Comparison of ENCODE assay signal across 17 mouse cellular contexts in the genomic region with DNA sequence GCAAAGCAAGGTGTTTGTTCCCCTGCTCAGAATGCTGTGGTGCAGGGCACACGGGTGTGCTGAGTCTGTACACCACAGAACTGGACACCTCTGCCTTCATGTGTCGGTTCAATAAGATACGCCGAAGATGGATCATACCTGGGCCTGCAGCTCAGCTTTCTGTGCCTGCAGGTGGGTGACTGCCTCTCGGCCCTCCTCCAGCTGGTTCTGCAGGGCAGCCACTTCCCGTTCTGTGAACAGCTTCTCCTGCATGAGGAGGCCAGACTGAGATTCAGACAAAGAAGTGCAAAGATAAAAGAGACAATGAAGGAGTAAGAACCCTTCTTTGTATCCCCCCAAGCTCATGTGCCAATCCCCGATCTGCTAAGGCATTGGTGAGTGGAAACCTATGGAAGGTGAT. TPM values are rescaled to one million over a fixed set of nuclear protein-coding genes. Genes with fewer than 3 reads are reported as not detected.
"Had no signal": no experiment of that assay in that cellular context is flagged by ENCODE, and none has a peak within 500 bp of the region (broad histone marks: within the 10 kb centered on the region; RNA-seq: fewer than 3 reads in every experiment).

No protein-coding gene starts in this region.

- H3K27ac ChIP-seq: kidney, postnatal 0 days; layer of hippocampus, adult 2 months; limb, embryonic 10.5 days; limb, embryonic 13.5 days; liver, embryonic 12.5 days; liver, embryonic 15.5 days; lung, embryonic 15.5 days; stomach, postnatal 0 days had no signal

- H3K27me3 ChIP-seq: limb, embryonic 13.5 days; liver, embryonic 12.5 days; liver, embryonic 15.5 days; lung, embryonic 15.5 days had no signal

- H3K4me3 ChIP-seq: layer of hippocampus, adult 2 months; limb, embryonic 10.5 days; limb, embryonic 13.5 days; liver, embryonic 12.5 days; liver, embryonic 15.5 days; lung, embryonic 15.5 days had no signal

- DNase-seq: kidney, adult 18-20 months; layer of hippocampus, adult 9-11 months; liver; lung, adult 18-20 months; lung, postnatal 14 days; lung, postnatal 4 days; midbrain, embryonic 14.5 days had no signal

- H3K9me3 ChIP-seq: limb, embryonic 10.5 days; limb, embryonic 13.5 days; liver, embryonic 12.5 days; liver, embryonic 15.5 days; lung, embryonic 15.5 days had no signal

- H3K36me3 ChIP-seq: limb, embryonic 10.5 days; limb, embryonic 13.5 days; liver, embryonic 12.5 days; liver, embryonic 15.5 days; lung, embryonic 15.5 days had no signal

RNA-seq across cellular contexts. Expression of a gene that starts 21.4 kb away (rescaled TPM):
- total RNA-seq: megakaryocyte-erythroid progenitor cell, adult 5-6 weeks had no signal
- polyA plus RNA-seq: inflammation-experienced regulatory T-cells, adult 6 months had no signal
